8 mouse cellular contexts compared by ENCODE assay signal in the genomic region with DNA sequence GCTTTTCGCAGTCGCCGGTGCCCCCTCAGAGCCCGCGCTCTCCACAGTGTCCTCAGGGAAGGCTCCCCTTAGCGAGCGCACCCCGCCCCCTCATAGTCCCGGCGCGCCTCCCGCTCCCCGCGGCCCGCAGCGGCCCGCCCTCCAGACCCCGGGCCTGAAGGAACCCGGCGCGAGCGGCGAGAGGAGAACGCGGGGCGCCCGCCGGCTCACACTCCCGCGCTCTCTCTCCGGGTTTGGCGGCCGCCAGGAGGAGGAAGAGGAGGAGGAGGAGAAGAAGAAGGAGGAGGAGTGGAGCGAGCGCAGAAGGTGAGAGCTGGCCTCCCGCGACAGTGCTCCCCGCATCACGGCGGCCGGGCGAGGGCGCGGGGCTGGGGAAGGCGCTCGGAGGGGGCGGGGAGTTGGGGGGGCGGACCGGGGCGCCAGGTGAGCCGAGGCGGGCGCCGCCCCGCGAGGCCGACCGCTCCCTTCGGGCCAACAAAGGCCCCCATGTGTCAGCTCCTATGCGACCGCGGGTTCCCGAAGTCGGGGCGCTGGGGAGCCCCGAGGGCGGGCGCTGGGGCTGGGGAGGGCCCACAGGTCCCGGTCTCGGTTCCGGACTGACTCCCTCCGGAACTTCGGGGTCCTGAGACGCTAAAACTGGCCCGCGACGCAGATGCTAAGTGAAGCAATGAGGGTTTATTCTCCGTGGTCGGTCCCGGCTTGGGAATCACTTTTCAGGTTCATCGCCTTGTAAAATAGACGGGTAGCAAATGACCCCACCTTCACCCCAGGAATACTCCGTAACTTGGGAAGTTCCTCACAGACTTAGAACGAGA. TPM values are rescaled to one million over a fixed set of nuclear protein-coding genes. Genes with fewer than 3 reads are reported as not detected.
DNase-seq lines count a peak whose midpoint lies in the region; ATAC-seq and TF ChIP-seq lines count a peak whose summit lies in the region.

No protein-coding gene starts in this region.

- peak overlapping the region; percentile 70 for H3K4me2 ChIP-seq in CH12.LX (ENCODE audit: insufficient read depth, low read depth, poor library complexity, severe bottlenecking)
- H3K4me2 ChIP-seq in embryonic facial prominence, embryonic 13.5 days = peak overlapping the region; percentile 93
- H3K4me2 ChIP-seq in stomach, postnatal 0 days (replicated peaks; ENCODE audit: low read depth) = peak overlapping the region; percentile 99

- no peak overlapping the region for H3K27ac ChIP-seq in heart, adult 2 months
- H3K27ac ChIP-seq in CH12.LX (ENCODE audit: insufficient read depth, low read depth) = no peak overlapping the region
- H3K27ac ChIP-seq in embryonic facial prominence, embryonic 13.5 days = peak overlapping the region; percentile 28; the same call in 1 of the 2 replicates
- peak overlapping the region; percentile 83 for H3K27ac ChIP-seq in stomach, postnatal 0 days (replicated peaks)

- ATAC-seq in embryonic facial prominence, embryonic 13.5 days (ENCODE audit: insufficient number of reproducible peaks, insufficient read depth, low FRiP score, low TSS enrichment, low read depth) = peak; percentile 83
- ATAC-seq in megakaryocyte progenitor cell, adult 5-6 weeks (replicated peaks; ENCODE audit: poor library complexity) = peak; percentile 67
- ATAC-seq in stomach, postnatal 0 days (ENCODE audit: low FRiP score, low TSS enrichment) = peak; percentile 74
- ATAC-seq in erythroid progenitor cell, adult 5-6 weeks (replicated peaks; ENCODE audit: low FRiP score, poor library complexity, severe bottlenecking) = no peak

- dilution Hi-C loops in CH12.LX (cut with MboI; ENCODE audit: extremely low pct_ligation_motif_present, extremely low pct_unique_long_range_greater_than_20kb, low sequenced_read_pairs) = no loop called here

- TF ChIP-seq EP300 in heart, adult 2 months (IDR thresholded peaks at IDR 0.05; ENCODE audit: insufficient read depth, low read depth, low read length) = no peak
- TF ChIP-seq EP300 in CH12.LX (IDR thresholded peaks at IDR 0.05; ENCODE audit: low read length) = no peak
- no peak for TF ChIP-seq EP300 in stomach, postnatal 0 days (optimal IDR thresholded peaks at IDR 0.05)

- H3K4me3 ChIP-seq in heart, adult 2 months = peak overlapping the region; percentile 62
- H3K4me3 ChIP-seq in CH12.LX (replicated peaks in 1 of 3; ENCODE audit: low read depth in 2 of 3, low read length in 2 of 3, poor library complexity in 1 of 3) = peak overlapping the region in 1 of 3 experiments; percentile 60
- peak overlapping the region; percentile 83 for H3K4me3 ChIP-seq in embryonic facial prominence, embryonic 13.5 days
- peak overlapping the region; percentile 75 for H3K4me3 ChIP-seq in stomach, postnatal 0 days (ENCODE audit: low read depth, low read length)

- TF ChIP-seq CTCF in heart, adult 2 months (IDR thresholded peaks at IDR 0.05) = no peak
- no peak for TF ChIP-seq CTCF in CH12.LX (conservative IDR thresholded peaks at IDR 0.05 in 1 of 2, IDR thresholded peaks at IDR 0.05 in 1 of 2; ENCODE audit: low read depth in 2 of 2, low read length in 2 of 2)
- TF ChIP-seq CTCF in stomach, postnatal 0 days (IDR thresholded peaks at IDR 0.05; ENCODE audit: low read depth) = no peak

- peaks cover 10% of the 10 kb centered on the region for H3K27me3 ChIP-seq in heart, adult 2 months (ENCODE audit: control insufficient read depth, insufficient read depth, low read length)
- peaks cover 34% of the 10 kb centered on the region for H3K27me3 ChIP-seq in CH12.LX (replicated peaks)
- peaks cover 12% of the 10 kb centered on the region for H3K27me3 ChIP-seq in embryonic facial prominence, embryonic 13.5 days
- H3K27me3 ChIP-seq in stomach, postnatal 0 days (ENCODE audit: control insufficient read depth, insufficient read depth, low read length) = no peaks in the 10 kb centered on the region

- H3K36me3 ChIP-seq in heart, adult 2 months (ENCODE audit: control insufficient read depth, insufficient read depth, low read length) = no peaks in the 10 kb centered on the region
- no peaks in the 10 kb centered on the region for H3K36me3 ChIP-seq in CH12.LX (replicated peaks in 1 of 2; ENCODE audit: control insufficient read depth in 1 of 2, insufficient read depth in 1 of 2, low read length in 1 of 2)
- no peaks in the 10 kb centered on the region for H3K36me3 ChIP-seq in embryonic facial prominence, embryonic 13.5 days
- no peaks in the 10 kb centered on the region for H3K36me3 ChIP-seq in stomach, postnatal 0 days (ENCODE audit: control insufficient read depth, insufficient read depth, low read length)

- peak overlapping the region; percentile 34 for H3K9ac ChIP-seq in heart, adult 2 months (ENCODE audit: low read depth, low read length)
- H3K9ac ChIP-seq in CH12.LX (ENCODE audit: insufficient read depth, low read depth) = no peak overlapping the region
- H3K9ac ChIP-seq in embryonic facial prominence, embryonic 13.5 days = peak overlapping the region; percentile 83
- peak overlapping the region; percentile 78 for H3K9ac ChIP-seq in stomach, postnatal 0 days (ENCODE audit: low read length)

- no peak for TF ChIP-seq POLR2A in heart, adult 2 months (IDR thresholded peaks at IDR 0.05; ENCODE audit: insufficient read depth, low read depth, low read length)
- TF ChIP-seq POLR2A in CH12.LX (IDR thresholded peaks at IDR 0.05; ENCODE audit: low read depth, low read length) = no peak

- in situ Hi-C loops in CH12.LX (cut with MboI; ENCODE audit: low pct_ligation_motif_present, low pct_unique_long_range_greater_than_20kb, low sequenced_read_pairs) = no loop called here

- peaks cover 9% of the 10 kb centered on the region for H3K9me3 ChIP-seq in CH12.LX (replicated peaks; ENCODE audit: low read length)
- H3K9me3 ChIP-seq in embryonic facial prominence, embryonic 13.5 days = no peaks in the 10 kb centered on the region
- H3K9me3 ChIP-seq in stomach, postnatal 0 days (ENCODE audit: control insufficient read depth, low read length) = no peaks in the 10 kb centered on the region

- H3K79me2 ChIP-seq in heart, adult 2 months (replicated peaks; ENCODE audit: control insufficient read depth, insufficient read depth, low read length) = no peaks in the 10 kb centered on the region
- no peaks in the 10 kb centered on the region for H3K79me2 ChIP-seq in CH12.LX (replicated peaks; ENCODE audit: control insufficient read depth, extremely low read depth, insufficient read depth, poor library complexity, severe bottlenecking)

- no peak for TF ChIP-seq RAD21 in CH12.LX (IDR thresholded peaks at IDR 0.05; ENCODE audit: low read depth, low read length)

- intact Hi-C loops in heart, adult 2 months (cut with DNase I) = no loop called here

- 2% methylated on average over 81 of the region's 84 CpGs for WGBS in heart, adult 2 months
- WGBS in embryonic facial prominence, embryonic 13.5 days = 1% methylated on average over 76 of the region's 84 CpGs
- 1% methylated on average over 52 of the region's 84 CpGs for WGBS in stomach, postnatal 0 days

- no peaks in the 10 kb centered on the region for H3K4me1 ChIP-seq in heart, adult 2 months (ENCODE audit: control insufficient read depth, insufficient read depth, low read length)
- no peaks in the 10 kb centered on the region for H3K4me1 ChIP-seq in CH12.LX (ENCODE audit: control insufficient read depth in 1 of 2, insufficient read depth in 2 of 2)
- peaks cover 7% of the 10 kb centered on the region for H3K4me1 ChIP-seq in embryonic facial prominence, embryonic 13.5 days
- no peaks in the 10 kb centered on the region for H3K4me1 ChIP-seq in stomach, postnatal 0 days (replicated peaks; ENCODE audit: control insufficient read depth, insufficient read depth)

- no peak for DNase-seq in heart, adult 2 months
- DNase-seq in heart, adult 9 months (ENCODE audit: low spot score in 2 of 2) = no peak
- DNase-seq in CH12.LX (ENCODE audit: extremely low read depth) = no peak
- DNase-seq in induced T-regulatory cell, adult 2 months (ENCODE audit: low read depth) = peak; percentile 40
- DNase-seq in stomach, postnatal 0 days (ENCODE audit: low spot score) = peak; percentile 77

TF ChIP-seq in CH12.LX, 34 proteins besides CTCF, POLR2A, EP300 and RAD21 (continues in another document):
- TF ChIP-seq MAZ (IDR thresholded peaks at IDR 0.05; ENCODE audit: low read depth, low read length) = no peak
- TF ChIP-seq CHD2 (IDR thresholded peaks at IDR 0.05; ENCODE audit: low read length) = no peak
- no peak for TF ChIP-seq ZMIZ1 (IDR thresholded peaks at IDR 0.05; ENCODE audit: low read depth, low read length)
- TF ChIP-seq SMC3 (IDR thresholded peaks at IDR 0.05; ENCODE audit: low read depth, low read length) = no peak
- no peak for TF ChIP-seq MXI1 (IDR thresholded peaks at IDR 0.05; ENCODE audit: low read depth, low read length)
- TF ChIP-seq GABPA (IDR thresholded peaks at IDR 0.05; ENCODE audit: insufficient replicate concordance, low read depth, low read length) = no peak
- no peak for TF ChIP-seq ELF1 (IDR thresholded peaks at IDR 0.05; ENCODE audit: low read depth, low read length)
- no peak for TF ChIP-seq MYC (IDR thresholded peaks at IDR 0.05; ENCODE audit: low read depth, low read length)

RNA-seq across cellular contexts. Expression of a gene that starts 0.5 kb away (rescaled TPM):
- total RNA-seq in heart, adult 2 months (2021) = 1 to 10 TPM; 1.2 to 1.6 TPM
- 1.1 and 1.8 TPM in 2 replicates for polyA plus RNA-seq in heart, adult 2 months (2012; rRNA removed)
- total RNA-seq in CH12.LX (2012; rRNA removed) = 0.92 and 0.93 TPM in 2 replicates
- total RNA-seq in CH12.LX (2014; rRNA removed) = 4.1 and 4.2 TPM in 2 replicates
- 5.4 TPM in 2 replicates for polyA plus RNA-seq in CH12.LX (2012; ENCODE audit: insufficient read length, low read depth)
- 26.8 and 31.8 TPM in 2 replicates for polyA plus RNA-seq in embryonic facial prominence, embryonic 13.5 days (2015; fragmentation: Nextera tagmentation; extraction: Ambion mirVana)
- 41.0 and 51.5 TPM in 2 replicates for total RNA-seq in megakaryocyte progenitor cell, adult 5-6 weeks (2015)
- total RNA-seq in megakaryocyte progenitor cell, adult 5-6 weeks (2017) = 48.3 and 51.7 TPM in 2 replicates
- 18.1 and 19.4 TPM in 2 replicates for polyA plus RNA-seq in stomach, postnatal 0 days (2015; fragmentation: Nextera tagmentation; extraction: Ambion mirVana)
- 5.0 and 16.2 TPM in 2 replicates for total RNA-seq in erythroid progenitor cell, adult 5-6 weeks (2015; ENCODE audit: low replicate concordance)
- 3.6 and 6.6 TPM in 2 replicates for total RNA-seq in erythroid progenitor cell, adult 5-6 weeks (2017; ENCODE audit: low replicate concordance)

RNA-seq across cellular contexts. Expression of a gene that starts 50.8 kb away (rescaled TPM):
- total RNA-seq in heart, adult 2 months (2021) = 1 to 10 TPM in 1 of 2 experiments, under 1 TPM in 1; 0.91 to 1.6 TPM
- polyA plus RNA-seq in heart, adult 2 months (2012; rRNA removed) = 2.6 and 3.0 TPM in 2 replicates
- 0.42 and 0.89 TPM in 2 replicates for total RNA-seq in CH12.LX (2012; rRNA removed)
- total RNA-seq in CH12.LX (2014; rRNA removed) = 0.28 and 0.46 TPM in 2 replicates
- polyA plus RNA-seq in CH12.LX (2012; ENCODE audit: insufficient read length, low read depth) = 1.0 and 2.0 TPM in 2 replicates
- 4.9 and 5.5 TPM in 2 replicates for polyA plus RNA-seq in embryonic facial prominence, embryonic 13.5 days (2015; fragmentation: Nextera tagmentation; extraction: Ambion mirVana)
- total RNA-seq in megakaryocyte progenitor cell, adult 5-6 weeks (2015) = 4.1 and 4.3 TPM in 2 replicates
- total RNA-seq in megakaryocyte progenitor cell, adult 5-6 weeks (2017) = 2.9 and 3.9 TPM in 2 replicates
- 22.0 and 22.2 TPM in 2 replicates for polyA plus RNA-seq in stomach, postnatal 0 days (2015; fragmentation: Nextera tagmentation; extraction: Ambion mirVana)
- 1.3 and 2.5 TPM in 2 replicates for total RNA-seq in erythroid progenitor cell, adult 5-6 weeks (2015; ENCODE audit: low replicate concordance)
- 0.51 and 1.3 TPM in 2 replicates for total RNA-seq in erythroid progenitor cell, adult 5-6 weeks (2017; ENCODE audit: low replicate concordance)

Comparison
In these comparisons a context has a peak if more than half of its experiments do, and no peak if none do; other contexts are left out.
1. DNase-seq: peak in induced T-regulatory cell, adult 2 months (single experiment) and stomach, postnatal 0 days (single experiment); none in heart, adult 2 months (0 of 2), heart, adult 9 months (0 of 2) and CH12.LX (single experiment).
2. H3K27ac ChIP-seq: peak in embryonic facial prominence, embryonic 13.5 days (single experiment) and stomach, postnatal 0 days (single experiment); none in heart, adult 2 months (single experiment) and CH12.LX (single experiment).
3. Peak in every context shown above with its lines, with median percentiles within 50 percentile points of each other: H3K4me2 ChIP-seq.